Mouse (Mus musculus) bone marrow macrophage, adult 2 months (primary cell): ENCODE measurements around the gene Tmem74b.

Source experiments
- CTCF ChIP-seq: IDR thresholded peaks from 2 replicates; pipeline ENCODE4 v1.5.1; 2012; ENCODE audit warnings: low read depth, mild to moderate bottlenecking, low read length, moderate library complexity
- POLR2A ChIP-seq: IDR thresholded peaks from 2 replicates; pipeline ENCODE4 v1.6.1; 2012; ENCODE audit warnings: mild to moderate bottlenecking, low read depth, low read length, borderline replicate concordance

- TF ChIP-seq CTCF (no peak), POLR2A (no peak)
These were observed 42.0 kb downstream of the Tmem74b start, which contains the start of gene Psmf1 for GRCm38 (mm10) chr2:151743845-151744244.
